Mouse (Mus musculus): ENCODE results near the gene Folr1. TPM values are rescaled to one million over a fixed set of nuclear protein-coding genes. Genes with fewer than 3 reads are reported as not detected.

Folr1 gene
- total RNA-seq (2021), result not detected
- long read RNA-seq, experiment 1, result 0 reads
- long read RNA-seq, experiment 2, result 0 reads

DNA sequence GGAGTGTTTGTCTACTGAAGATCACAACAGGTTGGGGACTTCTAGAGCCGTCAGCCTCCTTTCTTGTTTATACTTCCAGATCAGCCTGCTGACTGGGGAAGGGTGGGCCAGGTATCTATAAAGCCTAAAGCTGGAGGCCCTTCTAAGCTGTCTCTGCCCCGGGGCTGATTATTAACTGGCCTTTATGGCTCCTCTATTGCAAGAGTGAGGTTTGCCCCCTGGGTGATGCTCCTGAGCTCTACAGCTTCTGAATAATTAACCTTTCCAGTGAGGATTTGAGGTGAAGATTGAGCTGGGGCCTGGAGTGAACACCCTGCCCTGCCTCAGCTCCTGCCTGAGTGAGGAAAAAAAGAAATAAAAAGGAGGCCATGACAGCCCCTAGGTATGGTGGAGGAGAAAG is at the start of gene Folr1:
TSS of gene Folr1 (minus strand) at position 160 of the 400 bp plus-strand sequence.
- no peak for DNase-seq

GRCm38 (mm10) chr7:101918071-101918470 is 47.5 kb upstream of the Folr1 start:
- DNase-seq, result peak; percentile 45 to 85

- DNase-seq, result no peak
Observed at GRCm38 (mm10) chr7:101911982-101912381, 41.4 kb upstream of the Folr1 start.

DNA sequence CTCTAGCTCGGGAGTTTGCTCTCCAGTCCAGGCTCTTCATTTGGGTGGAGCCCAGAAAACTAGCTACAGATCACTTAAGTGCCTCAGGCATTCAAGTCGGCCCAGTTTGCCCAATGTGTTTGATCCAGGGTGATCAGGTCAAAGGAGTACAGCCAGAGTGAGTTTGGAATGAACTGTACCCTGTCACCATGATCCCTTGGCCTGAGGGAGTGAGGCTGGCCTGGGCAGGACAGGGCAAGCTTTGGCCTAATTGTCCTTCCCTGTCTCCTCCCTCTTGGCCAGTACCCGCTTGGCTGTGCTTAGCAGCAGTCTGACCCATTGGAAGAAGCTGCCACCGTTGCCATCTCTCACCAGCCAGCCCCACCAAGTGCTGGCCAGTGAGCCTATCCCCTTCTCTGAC is 39.5 kb upstream of the Folr1 start:
- peak; percentile 22 to 71 for DNase-seq

GRCm38 (mm10) chr7:101908367-101908766 is 37.8 kb upstream of the Folr1 start:
- peak; percentile 39 to 67 for DNase-seq

- DNase-seq, result peak in 1 of 2 experiments; percentile 36
Observed at GRCm38 (mm10) chr7:101906696-101907095, 36.1 kb upstream of the Folr1 start.

DNA sequence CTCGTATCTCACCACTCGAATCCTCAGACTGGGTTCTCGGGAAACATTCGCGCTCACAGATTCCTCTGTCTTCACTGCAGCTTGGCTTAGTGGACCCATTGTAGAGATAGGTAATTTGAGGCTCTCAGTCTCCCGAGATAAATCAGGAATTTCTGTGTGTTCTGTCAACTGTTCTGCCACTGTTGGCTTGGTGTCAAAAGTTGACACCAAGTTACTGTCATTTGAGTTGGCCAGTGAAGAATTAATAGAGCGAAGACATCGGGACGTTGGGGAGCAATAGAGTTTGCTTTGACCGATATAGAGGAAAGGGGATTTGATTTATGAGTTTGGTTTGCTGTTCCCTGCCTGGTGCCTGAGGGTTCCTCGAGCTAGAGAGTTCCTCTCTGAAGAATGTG is 35.7 kb upstream of the Folr1 start, which contains the start of gene Tomt:
TSS of gene Tomt (minus strand) at position 73 of the 395 bp plus-strand sequence.
- DNase-seq, result no peak

DNA sequence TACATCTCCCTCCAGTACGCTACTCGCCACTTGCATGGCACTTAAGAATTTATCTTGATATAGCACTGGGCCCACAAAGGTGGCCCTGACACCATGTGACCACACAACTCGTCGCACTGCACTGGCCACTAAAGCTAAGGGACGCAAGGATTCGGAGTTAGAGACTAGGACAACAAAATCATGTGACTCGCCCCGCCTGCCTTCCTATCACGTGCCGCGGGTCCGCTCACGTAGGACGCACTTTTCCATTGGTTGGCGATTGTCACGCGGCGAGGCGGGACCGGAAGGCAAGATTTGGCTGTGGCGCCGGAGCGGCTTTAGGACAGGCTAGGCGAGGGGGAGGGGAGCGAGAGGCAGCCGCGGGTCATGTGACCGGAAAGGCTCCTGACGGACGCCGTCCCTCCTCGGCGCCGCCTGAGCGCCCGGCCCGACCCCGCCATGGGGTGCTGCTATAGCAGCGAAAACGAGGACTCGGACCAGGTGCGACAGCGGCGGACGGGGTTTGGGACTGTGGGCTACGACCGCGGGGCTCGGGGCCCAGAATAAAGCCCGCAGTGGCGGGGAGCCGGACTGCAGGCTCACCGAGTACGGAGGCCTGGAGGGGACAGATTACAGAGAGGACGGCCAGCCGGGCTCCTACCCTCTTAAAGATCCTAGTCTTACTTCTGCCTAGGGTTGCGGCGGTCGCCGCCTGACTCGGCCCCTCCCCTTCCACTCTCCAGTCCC is 35.1 kb upstream of the Folr1 start, which contains the start of gene Lamtor1:
TSS of gene Lamtor1 (plus strand) at position 344 of the 726 bp plus-strand sequence.
- DNase-seq, result peak; percentile 99 to 100

- no peak for DNase-seq
Observed at GRCm38 (mm10) chr7:101902846-101903245, 32.3 kb upstream of the Folr1 start.

DNA sequence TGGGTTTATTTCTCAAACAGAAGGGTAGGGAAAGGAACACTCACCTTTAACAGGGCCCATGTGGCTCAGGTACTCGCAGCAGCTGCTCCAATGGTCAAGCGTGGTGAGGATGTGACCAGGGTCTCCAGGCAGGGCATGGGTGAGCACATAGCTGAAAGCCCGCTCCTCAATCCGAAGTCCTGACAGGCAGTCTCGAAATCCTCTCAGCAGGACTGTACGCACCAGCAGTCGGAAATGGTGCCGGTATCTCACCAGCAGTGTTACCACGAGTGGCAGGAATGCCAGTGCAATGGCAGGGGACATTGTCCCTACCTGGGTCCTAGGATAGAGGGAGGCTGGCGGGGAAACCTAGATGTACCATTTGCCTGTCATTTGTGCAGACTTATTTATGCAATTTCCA is 31.4 kb upstream of the Folr1 start:
- DNase-seq, result no peak

DNA sequence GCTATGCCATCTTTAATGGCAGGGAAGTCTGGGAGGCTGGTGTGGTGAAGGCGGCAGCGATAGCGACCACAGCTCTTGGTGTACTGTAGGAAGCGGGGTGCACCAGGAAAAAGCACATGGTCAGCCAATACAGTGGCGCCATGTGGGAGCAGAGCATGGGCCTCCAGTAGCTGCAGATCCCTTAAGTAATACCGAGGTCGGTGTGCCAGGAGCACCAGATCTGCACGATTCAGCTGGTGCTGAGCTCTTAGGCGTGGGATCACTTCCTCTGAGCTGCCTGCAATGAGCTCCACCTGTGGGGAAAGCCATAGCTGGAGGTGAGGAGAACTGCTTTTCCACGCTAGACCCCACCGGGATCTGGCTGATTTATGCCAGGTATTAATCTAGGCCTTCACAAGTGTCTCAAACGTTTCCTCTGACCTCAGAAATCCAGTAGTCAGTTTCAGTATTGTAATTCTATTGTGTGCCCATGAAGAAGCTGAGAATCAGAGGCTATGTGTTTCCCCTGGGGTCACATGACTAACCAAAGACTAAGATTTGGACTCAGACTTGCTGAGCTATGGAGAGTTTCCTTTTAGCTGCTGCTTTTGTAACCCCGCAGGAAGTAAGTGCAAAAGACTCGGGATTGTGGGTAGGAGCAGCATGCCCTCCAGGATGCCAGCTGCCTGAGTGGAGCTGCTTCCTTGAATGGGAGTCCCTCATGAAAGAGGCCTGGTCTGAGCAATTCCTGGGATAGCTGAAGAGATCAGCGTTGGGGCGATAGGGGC is 29.9 kb upstream of the Folr1 start:
- peak in 1 of 2 experiments; percentile 61 for DNase-seq

DNA sequence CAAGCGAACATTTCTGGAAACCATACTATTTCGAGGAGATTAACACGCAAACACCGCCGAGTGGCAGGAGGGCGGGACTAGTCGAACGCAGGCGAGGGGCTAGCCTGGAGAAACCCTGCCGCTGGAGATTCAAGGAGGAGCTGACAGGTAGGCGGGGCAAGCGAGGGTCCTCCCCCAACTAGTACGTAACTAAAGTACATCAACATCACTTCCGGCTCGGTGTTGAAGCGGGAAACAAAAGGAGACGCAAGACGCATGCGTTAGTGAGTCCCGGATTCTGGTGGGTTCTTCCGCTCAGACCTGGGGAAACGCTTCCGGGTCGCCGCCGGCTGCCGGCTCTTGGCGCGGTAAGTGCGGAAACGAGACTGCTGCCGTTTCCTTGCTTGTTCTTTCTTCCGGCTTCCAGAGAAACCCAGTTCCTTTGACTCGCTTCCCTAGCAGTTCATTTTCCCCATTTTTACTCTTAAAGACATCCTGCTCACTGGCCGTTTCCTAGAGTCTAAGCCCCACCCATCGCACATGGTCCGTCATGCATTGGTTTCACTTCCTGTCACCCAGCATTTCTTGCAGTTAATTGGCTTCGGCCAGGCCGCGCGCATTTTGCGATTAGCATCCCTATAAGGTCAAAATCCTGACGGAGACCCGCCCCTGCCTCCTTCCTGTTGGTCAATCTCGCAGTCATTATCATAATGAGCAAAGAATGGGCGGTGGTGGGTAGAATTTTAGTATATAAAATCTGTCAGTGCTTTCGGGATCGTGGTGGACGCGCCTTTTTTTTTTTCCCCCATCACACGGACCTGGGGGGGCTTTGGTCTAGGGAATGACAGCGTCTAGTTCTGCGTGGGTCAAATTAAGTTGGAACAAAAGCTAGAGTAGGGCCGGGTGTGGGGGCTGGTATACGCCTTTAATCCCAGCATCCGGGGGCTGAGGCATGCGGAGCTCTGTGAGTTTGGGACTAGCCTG is 25.8 kb upstream of the Folr1 start:
- peak; percentile 97 to 99 for DNase-seq

GRCm38 (mm10) chr7:101895695-101896094 is 25.1 kb upstream of the Folr1 start:
- peak in 1 of 2 experiments; percentile 26 for DNase-seq

DNA sequence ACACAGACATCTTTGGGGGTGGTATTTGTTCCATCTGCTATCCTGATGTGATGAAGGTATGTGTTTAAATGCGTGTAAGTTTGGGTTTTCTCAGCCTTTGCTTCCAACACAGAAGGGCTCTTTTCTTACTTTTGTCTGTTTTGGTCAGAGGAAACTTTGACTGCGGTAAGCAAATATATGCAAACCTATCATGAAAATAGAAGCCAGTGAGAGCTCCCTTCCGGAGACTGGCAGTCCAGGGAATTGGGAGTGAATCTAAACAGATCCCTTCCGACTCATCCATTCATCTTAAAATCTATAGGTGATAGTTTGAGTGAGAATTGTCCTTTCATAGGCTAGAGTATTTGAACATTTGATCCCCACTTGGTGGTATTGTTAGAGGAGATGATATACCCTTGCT is 17.9 kb upstream of the Folr1 start:
- DNase-seq, result no peak

DNA sequence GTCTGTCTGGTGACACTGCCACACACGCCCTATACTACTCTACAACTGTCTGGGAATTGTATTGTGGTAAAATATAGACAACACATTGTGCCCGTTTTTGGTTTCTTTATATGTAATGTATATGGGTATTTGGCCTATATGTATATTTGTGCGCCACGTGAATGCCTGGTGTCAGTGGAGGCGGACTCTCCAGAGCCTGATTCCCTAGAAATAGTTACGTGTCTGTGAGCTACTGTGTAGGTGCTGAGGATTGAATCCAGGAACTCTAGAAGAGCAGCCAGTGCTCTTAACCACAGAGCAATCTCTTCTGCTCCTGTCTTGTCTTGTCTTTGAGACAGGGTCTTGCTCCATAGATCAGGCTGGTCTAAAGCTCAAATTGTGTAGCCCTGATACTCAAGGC is 15.7 kb upstream of the Folr1 start:
- no peak for DNase-seq

- DNase-seq, result no peak
Observed at GRCm38 (mm10) chr7:101884160-101884559, 13.6 kb upstream of the Folr1 start.

- no peak for DNase-seq
Observed at GRCm38 (mm10) chr7:101882413-101883154, 12.0 kb upstream of the Folr1 start.

DNA sequence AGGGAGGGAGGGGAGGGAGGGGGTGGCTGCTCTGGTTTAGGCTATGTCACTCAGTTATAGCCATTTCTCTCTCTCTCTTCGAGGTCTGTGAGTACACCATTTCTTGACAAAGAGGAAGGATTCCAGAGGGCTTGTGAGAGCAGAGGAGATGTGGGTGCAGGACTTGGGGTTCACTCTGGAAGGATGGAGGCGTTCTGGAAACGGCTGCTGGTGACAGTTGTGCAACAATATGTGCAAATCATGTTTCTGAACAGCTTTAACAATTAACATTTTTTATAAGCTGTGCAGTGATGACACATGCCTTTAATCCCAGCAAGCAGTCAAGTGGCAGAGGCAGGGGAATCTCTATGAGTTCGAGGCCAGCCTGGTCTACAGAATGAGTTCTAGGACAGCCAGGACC is 10.3 kb upstream of the Folr1 start:
- no peak for DNase-seq

DNA sequence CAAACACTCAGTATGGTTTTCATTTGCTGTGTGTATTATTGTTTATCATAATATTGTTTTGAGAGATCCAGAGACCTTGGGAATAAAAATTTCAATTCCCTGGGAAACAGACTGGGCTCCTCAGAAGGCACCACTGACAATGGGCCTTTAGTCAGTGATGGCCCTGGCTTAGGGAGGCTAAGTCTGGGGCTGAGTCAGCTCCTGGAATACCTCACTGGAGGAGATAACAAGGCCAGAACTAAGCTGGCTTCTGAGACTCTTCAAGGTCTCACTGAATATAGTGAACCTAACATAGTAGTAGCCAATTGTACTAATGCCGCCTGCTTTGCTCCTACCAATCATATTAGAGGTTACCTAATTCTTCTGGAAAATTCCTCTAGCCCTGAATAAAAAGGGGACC is 5.4 kb upstream of the Folr1 start:
- DNase-seq, result no peak

- peak; percentile 11 to 17 for DNase-seq
Observed at GRCm38 (mm10) chr7:101871296-101871695, 708 bp upstream of the Folr1 start.

GRCm38 (mm10) chr7:101869163-101869500 is 1.5 kb downstream of the Folr1 start:
- no peak for DNase-seq
